In the genomic region with DNA sequence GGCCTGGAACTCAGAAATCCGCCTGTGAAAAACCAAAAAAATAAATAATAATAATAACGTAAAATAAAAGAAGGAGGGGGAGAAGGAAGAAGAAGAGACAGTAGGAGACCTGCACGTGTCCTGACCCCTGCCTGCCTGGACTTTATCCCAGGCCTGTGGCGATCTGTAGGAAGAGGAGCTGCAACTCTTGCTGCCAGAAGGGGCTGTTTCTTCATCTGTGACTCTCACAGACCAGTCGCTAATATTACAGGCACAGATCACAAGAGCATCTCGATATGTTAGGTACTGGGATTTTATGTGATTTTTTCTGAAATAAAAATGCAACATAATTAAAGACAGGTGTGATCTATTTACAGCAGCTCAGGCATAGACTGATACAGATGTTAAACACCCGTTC, we compare ENCODE assay signal across 8 mouse cellular contexts. TPM values are rescaled to one million over a fixed set of nuclear protein-coding genes. Genes with fewer than 3 reads are reported as not detected.
DNase-seq lines count a peak whose midpoint lies in the region; ATAC-seq and TF ChIP-seq lines count a peak whose summit lies in the region.

No protein-coding gene starts in this region.

- peaks cover 14% of the 10 kb centered on the region; the same call in 1 of the 2 replicates for H3K4me1 ChIP-seq in embryonic facial prominence, embryonic 15.5 days
- peaks cover 10% of the 10 kb centered on the region; the same call in 1 of the 2 replicates for H3K4me1 ChIP-seq in limb, embryonic 12.5 days (replicated peaks)
- peaks cover 2% of the 10 kb centered on the region; the same call in 1 of the 2 replicates for H3K4me1 ChIP-seq in small intestine, adult 2 months (ENCODE audit: control insufficient read depth, insufficient read depth, insufficient read length, low read length)

- no peak for TF ChIP-seq POLR2A in small intestine, adult 2 months (IDR thresholded peaks at IDR 0.05; ENCODE audit: low read depth, low read length)

- no peaks in the 10 kb centered on the region for H3K27me3 ChIP-seq in C2C12 (ENCODE audit: control insufficient read depth, insufficient read depth, insufficient read length)
- no peaks in the 10 kb centered on the region for H3K27me3 ChIP-seq in embryonic facial prominence, embryonic 15.5 days
- H3K27me3 ChIP-seq in limb, embryonic 12.5 days, result no peaks in the 10 kb centered on the region
- no peaks in the 10 kb centered on the region for H3K27me3 ChIP-seq in small intestine, adult 2 months (ENCODE audit: control insufficient read depth, insufficient read depth, low read length)

- H3K36me3 ChIP-seq in C2C12 (ENCODE audit: control insufficient read depth, insufficient read depth), result no peaks in the 10 kb centered on the region
- no peaks in the 10 kb centered on the region for H3K36me3 ChIP-seq in embryonic facial prominence, embryonic 15.5 days
- no peaks in the 10 kb centered on the region for H3K36me3 ChIP-seq in limb, embryonic 12.5 days
- no peaks in the 10 kb centered on the region for H3K36me3 ChIP-seq in small intestine, adult 2 months (ENCODE audit: control insufficient read depth, insufficient read depth, low read length)

- 9% methylated on average over 7 of the region's 7 CpGs for WGBS in embryonic facial prominence, embryonic 15.5 days
- WGBS in limb, embryonic 12.5 days, result 2% methylated on average over 7 of the region's 7 CpGs
- WGBS in small intestine, adult 2 months, result 9% methylated on average over 7 of the region's 7 CpGs

- H3ac ChIP-seq in C2C12 (ENCODE audit: control insufficient read depth, insufficient read length, low read depth), result peak overlapping the region; percentile 34

- peaks cover 36% of the 10 kb centered on the region for H3K79me2 ChIP-seq in C2C12 (ENCODE audit: control insufficient read depth, insufficient read depth)

- H3K9ac ChIP-seq in embryonic facial prominence, embryonic 15.5 days, result peak overlapping the region; percentile 77; the same call in 1 of the 2 replicates
- H3K9ac ChIP-seq in limb, embryonic 12.5 days (replicated peaks), result peak overlapping the region; percentile 79; the same call in 1 of the 2 replicates

- peak overlapping the region; percentile 92 for H3K27ac ChIP-seq in embryonic facial prominence, embryonic 15.5 days (replicated peaks)
- no peak overlapping the region for H3K27ac ChIP-seq in limb, embryonic 12.5 days
- no peak overlapping the region for H3K27ac ChIP-seq in small intestine, adult 2 months (ENCODE audit: insufficient read depth, low read depth, low read length)

- H3K4me2 ChIP-seq in embryonic facial prominence, embryonic 15.5 days (replicated peaks), result peak overlapping the region; percentile 95
- peak overlapping the region; percentile 85 for H3K4me2 ChIP-seq in limb, embryonic 12.5 days

- ATAC-seq in embryonic facial prominence, embryonic 15.5 days (ENCODE audit: insufficient number of reproducible peaks, low FRiP score, low TSS enrichment, low read depth), result no peak
- no peak for ATAC-seq in limb, embryonic 12.5 days (ENCODE audit: insufficient number of reproducible peaks, insufficient read depth, low FRiP score, low TSS enrichment, low read depth)
- ATAC-seq in megakaryocyte-erythroid progenitor cell, adult 5-6 weeks (replicated peaks; ENCODE audit: low FRiP score, low TSS enrichment, poor library complexity, severe bottlenecking), result no peak

- no peak for TF ChIP-seq CTCF in C2C12 (IDR thresholded peaks at IDR 0.05; ENCODE audit: control insufficient read depth, insufficient read depth, insufficient read length)
- no peak for TF ChIP-seq CTCF in small intestine, adult 2 months (IDR thresholded peaks at IDR 0.05; ENCODE audit: extremely low read depth, insufficient read length, insufficient replicate concordance, low read depth, low read length)

- peaks cover 32% of the 10 kb centered on the region for H3K79me3 ChIP-seq in C2C12 (ENCODE audit: low read depth)

- DNase-seq in cerebellum, postnatal 14 days, result peak; percentile 48 to 54
- no peak for DNase-seq in cerebellum, adult 11-12 months
- DNase-seq in adrenal gland, postnatal 14 days, result no peak

- H3K4me3 ChIP-seq in C2C12 (ENCODE audit: insufficient read depth, poor library complexity, severe bottlenecking), result peak overlapping the region; percentile 39
- peak overlapping the region; percentile 72 for H3K4me3 ChIP-seq in embryonic facial prominence, embryonic 15.5 days (replicated peaks)
- H3K4me3 ChIP-seq in limb, embryonic 12.5 days (replicated peaks), result peak overlapping the region; percentile 88
- peak overlapping the region; percentile 73 for H3K4me3 ChIP-seq in small intestine, adult 2 months (ENCODE audit: low read depth, low read length)

- H3K9me3 ChIP-seq in embryonic facial prominence, embryonic 15.5 days (replicated peaks), result no peaks in the 10 kb centered on the region
- H3K9me3 ChIP-seq in limb, embryonic 12.5 days, result no peaks in the 10 kb centered on the region

TF ChIP-seq in C2C12, 6 proteins besides CTCF, POLR2A, EP300 and RAD21:
- TF ChIP-seq CEBPB (IDR thresholded peaks at IDR 0.05; ENCODE audit: low read depth) (no peak), MYOG (IDR thresholded peaks at IDR 0.05; ENCODE audit: control insufficient read depth, extremely low read depth, insufficient read length) (no peak), MAX (IDR thresholded peaks at IDR 0.05) (no peak), USF1 (IDR thresholded peaks at IDR 0.05; ENCODE audit: low read depth) (no peak), FOSL1 (IDR thresholded peaks at IDR 0.05; ENCODE audit: insufficient read depth, low read length, poor library complexity, severe bottlenecking) (no peak), MYOD1 (IDR thresholded peaks at IDR 0.05; ENCODE audit: control insufficient read depth, insufficient read length, low read depth) (no peak)

RNA-seq across cellular contexts. Expression of a gene that starts 1.1 kb away (rescaled TPM):
- 29.1 TPM for polyA plus RNA-seq in C2C12 (2012; fragmentation: generic; extraction: Trizol)
- 60.7 and 65.4 TPM in 2 replicates for polyA plus RNA-seq in embryonic facial prominence, embryonic 15.5 days (2015; fragmentation: Nextera tagmentation; extraction: Ambion mirVana)
- 52.3 and 55.9 TPM in 2 replicates for polyA plus RNA-seq in limb, embryonic 12.5 days (2016; fragmentation: Nextera tagmentation; extraction: Ambion mirVana)
- 4.4 and 8.4 TPM in 2 replicates for polyA plus RNA-seq in small intestine, adult 2 months (2012; rRNA removed)
- 24.3 and 37.1 TPM in 2 replicates for total RNA-seq in megakaryocyte-erythroid progenitor cell, adult 5-6 weeks (2014; fragmentation: Nextera tagmentation)
- 18.3 and 20.8 TPM in 2 replicates for total RNA-seq in megakaryocyte-erythroid progenitor cell, adult 5-6 weeks (2017)
- total RNA-seq in adrenal gland, postnatal 14 days (2021), result 54.0 and 63.7 TPM in 2 replicates

Comparison
In these comparisons a context has a peak if more than half of its experiments do, and no peak if none do; other contexts are left out.
1. DNase-seq: peak in cerebellum, postnatal 14 days (2 of 2); none in cerebellum, adult 11-12 months (single experiment) and adrenal gland, postnatal 14 days (single experiment).
2. Peak in every context shown above with its lines, with median percentiles within 50 percentile points of each other: H3K4me3 ChIP-seq.